In the genomic region with DNA sequence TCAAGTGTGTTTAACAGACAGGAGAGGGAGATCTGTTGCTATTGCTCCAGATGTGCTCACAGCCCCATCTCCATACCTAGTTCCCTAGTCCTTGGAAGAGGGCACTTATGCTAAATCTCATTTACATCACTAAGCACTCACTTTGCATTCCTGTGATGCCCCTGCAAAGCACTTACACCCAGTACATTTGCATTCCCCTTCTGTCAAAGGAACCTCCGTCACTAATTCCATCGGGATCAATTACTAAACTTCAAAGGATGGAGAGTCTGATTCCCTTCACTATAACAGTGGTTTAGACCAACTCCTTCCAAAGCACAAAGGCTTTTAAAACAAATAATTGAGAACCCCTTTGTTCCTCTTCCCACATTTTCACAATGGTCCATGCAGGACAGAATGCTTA, we compare ENCODE assay signal across 28 mouse cellular contexts. TPM values are rescaled to one million over a fixed set of nuclear protein-coding genes. Genes with fewer than 3 reads are reported as not detected.
A peak's percentile ranks its signal among the peaks of the same experiment; 100 is the strongest.
DNase-seq lines count a peak whose midpoint lies in the region; ATAC-seq and TF ChIP-seq lines count a peak whose summit lies in the region.
"Had no signal": no experiment of that assay in that cellular context is flagged by ENCODE, and none has a peak within 500 bp of the region (broad histone marks: within the 10 kb centered on the region; RNA-seq: fewer than 3 reads in every experiment).

No protein-coding gene starts in this region.

- H3K9me3 ChIP-seq in hindbrain, embryonic 14.5 days (ENCODE audit: control insufficient read depth, low read length), result no peaks in the 10 kb centered on the region
- H3K9me3 ChIP-seq in hindbrain, embryonic 11.5 days (ENCODE audit: control insufficient read depth, low read length), result no peaks in the 10 kb centered on the region
- H3K9me3 ChIP-seq in ES-E14 (ENCODE audit: control insufficient read depth, insufficient read depth, low read depth, low read length), result no peaks in the 10 kb centered on the region
- no peaks in the 10 kb centered on the region for H3K9me3 ChIP-seq in midbrain, embryonic 15.5 days
- H3K9me3 ChIP-seq: heart, embryonic 12.5 days; hindbrain, embryonic 15.5 days; limb, embryonic 12.5 days; lung, embryonic 15.5 days; stomach, embryonic 15.5 days had no signal

- WGBS in hindbrain, embryonic 14.5 days, result 10% methylated on average over 2 of the region's 2 CpGs
- WGBS in hindbrain, embryonic 11.5 days, result 12% methylated on average over 2 of the region's 2 CpGs
- 4% methylated on average over 2 of the region's 2 CpGs for WGBS in midbrain, embryonic 15.5 days

- in situ Hi-C loops in ES-E14 (cut with MboI; ENCODE audit: low sequenced_read_pairs in 2 of 2, unreplicated experiment in 2 of 2), result no loop called here

- H3K4me1 ChIP-seq in hindbrain, embryonic 14.5 days (replicated peaks; ENCODE audit: control insufficient read depth, insufficient read depth, low read length), result no peaks in the 10 kb centered on the region
- no peaks in the 10 kb centered on the region for H3K4me1 ChIP-seq in hindbrain, embryonic 11.5 days (replicated peaks; ENCODE audit: control insufficient read depth, insufficient read depth, low read length)
- H3K4me1 ChIP-seq in ES-E14 (ENCODE audit: control insufficient read depth in 2 of 2, insufficient read depth in 2 of 2, low read length in 2 of 2, poor library complexity in 1 of 2), result peaks cover 3 to 6% of the 10 kb centered on the region in 2 experiments; a peak in 2 of 4 replicates
- H3K4me1 ChIP-seq in midbrain, embryonic 15.5 days, result 0 out of 2 replicates have a peak, but pooled peaks cover 2% of the 10 kb centered on the region
- H3K4me1 ChIP-seq: hindbrain, embryonic 15.5 days; limb, embryonic 12.5 days; lung, embryonic 15.5 days; stomach, embryonic 15.5 days had no signal

- H3K9ac ChIP-seq in hindbrain, embryonic 14.5 days, result no peak overlapping the region
- no peak overlapping the region for H3K9ac ChIP-seq in hindbrain, embryonic 11.5 days (ENCODE audit: low read depth, low read length)
- no peak overlapping the region for H3K9ac ChIP-seq in ES-E14 (ENCODE audit: insufficient read depth, low read depth, low read length, poor library complexity, severe bottlenecking)
- no peak overlapping the region for H3K9ac ChIP-seq in midbrain, embryonic 15.5 days
- H3K9ac ChIP-seq: heart, embryonic 12.5 days; hindbrain, embryonic 15.5 days; limb, embryonic 12.5 days; lung, embryonic 15.5 days; stomach, embryonic 15.5 days had no signal

- DNase-seq in hindbrain, embryonic 14.5 days (ENCODE audit: low spot score), result no peak
- no peak for DNase-seq in hindbrain, embryonic 11.5 days (ENCODE audit: low spot score)
- DNase-seq in ES-E14 (ENCODE audit: low read depth, low spot score), result no peak
- peak; percentile 81 for DNase-seq in WW6 (ENCODE audit: low read depth, low spot score)
- DNase-seq in layer of hippocampus, postnatal 36 days, result no peak
- no peak for DNase-seq in gastrocnemius, postnatal 4 days (ENCODE audit: low spot score in 2 of 2)
- DNase-seq: adrenal gland, postnatal 25 days; B cell, adult 2 months; cerebellum, adult 18-20 months; cerebellum, postnatal 10 days; gastrocnemius, postnatal 25 days; heart, adult 2 months; heart, postnatal 4 days; kidney, adult 11 months; kidney, postnatal 14 days; layer of hippocampus, adult 9-11 months; right cerebral cortex, postnatal 25 days had no signal

- no peak overlapping the region for H3K4me3 ChIP-seq in hindbrain, embryonic 14.5 days (replicated peaks; ENCODE audit: low read length)
- no peak overlapping the region for H3K4me3 ChIP-seq in hindbrain, embryonic 11.5 days (ENCODE audit: low read depth, low read length)
- no peak overlapping the region for H3K4me3 ChIP-seq in ES-E14 (ENCODE audit: insufficient read depth in 1 of 2, low read depth in 1 of 2, low read length in 2 of 2, poor library complexity in 1 of 2, severe bottlenecking in 1 of 2)
- H3K4me3 ChIP-seq in midbrain, embryonic 15.5 days, result no peak overlapping the region
- H3K4me3 ChIP-seq: erythroblast, embryonic 14.5 days; heart, adult 2 months; heart, embryonic 12.5 days; hindbrain, embryonic 15.5 days; left cerebral cortex, adult 2 months; limb, embryonic 12.5 days; lung, embryonic 15.5 days; stomach, embryonic 15.5 days had no signal

- H3K27ac ChIP-seq in hindbrain, embryonic 14.5 days, result no peak overlapping the region
- no peak overlapping the region for H3K27ac ChIP-seq in hindbrain, embryonic 11.5 days (ENCODE audit: low read depth, low read length)
- H3K27ac ChIP-seq in ES-E14 (ENCODE audit: insufficient read depth, low read depth, low read length, poor library complexity, severe bottlenecking), result no peak overlapping the region
- H3K27ac ChIP-seq in midbrain, embryonic 15.5 days, result no peak overlapping the region
- H3K27ac ChIP-seq: heart, adult 2 months; hindbrain, embryonic 15.5 days; left cerebral cortex, adult 2 months; limb, embryonic 12.5 days; lung, embryonic 15.5 days; stomach, embryonic 15.5 days had no signal

- 0 out of 2 replicates have a peak, but pooled peaks have one; percentile 31 for ATAC-seq in hindbrain, embryonic 14.5 days (ENCODE audit: low FRiP score)
- no peak for ATAC-seq in hindbrain, embryonic 11.5 days (ENCODE audit: low FRiP score)
- ATAC-seq in midbrain, embryonic 15.5 days (replicated peaks), result peak; percentile 67
- ATAC-seq: inflammation-experienced regulatory T-cells, adult 6 months had no signal

- H3K4me2 ChIP-seq in hindbrain, embryonic 14.5 days (replicated peaks), result no peak overlapping the region
- H3K4me2 ChIP-seq in hindbrain, embryonic 11.5 days (replicated peaks; ENCODE audit: low read depth, low read length), result no peak overlapping the region
- H3K4me2 ChIP-seq in midbrain, embryonic 15.5 days, result no peak overlapping the region
- H3K4me2 ChIP-seq: heart, embryonic 12.5 days; hindbrain, embryonic 15.5 days; limb, embryonic 12.5 days; liver, embryonic 11.5 days; lung, embryonic 15.5 days; stomach, embryonic 15.5 days had no signal

- no peaks in the 10 kb centered on the region for H3K36me3 ChIP-seq in hindbrain, embryonic 14.5 days (replicated peaks; ENCODE audit: control insufficient read depth, insufficient read depth)
- no peaks in the 10 kb centered on the region for H3K36me3 ChIP-seq in hindbrain, embryonic 11.5 days (ENCODE audit: control insufficient read depth, insufficient read depth, low read length)
- H3K36me3 ChIP-seq in ES-E14 (ENCODE audit: control insufficient read depth, insufficient read depth, low read length, poor library complexity, severe bottlenecking), result no peaks in the 10 kb centered on the region
- no peaks in the 10 kb centered on the region for H3K36me3 ChIP-seq in midbrain, embryonic 15.5 days (replicated peaks)
- H3K36me3 ChIP-seq: G1E; heart, embryonic 12.5 days; hindbrain, embryonic 15.5 days; limb, embryonic 12.5 days; lung, embryonic 15.5 days; stomach, embryonic 15.5 days had no signal

- no peaks in the 10 kb centered on the region for H3K27me3 ChIP-seq in hindbrain, embryonic 14.5 days (ENCODE audit: control insufficient read depth, insufficient read depth, low read length)
- H3K27me3 ChIP-seq in hindbrain, embryonic 11.5 days (ENCODE audit: control insufficient read depth, insufficient read depth, low read length), result no peaks in the 10 kb centered on the region
- no peaks in the 10 kb centered on the region for H3K27me3 ChIP-seq in midbrain, embryonic 15.5 days (replicated peaks)
- H3K27me3 ChIP-seq: heart, embryonic 12.5 days; hindbrain, embryonic 15.5 days; limb, embryonic 12.5 days; lung, embryonic 15.5 days; stomach, embryonic 15.5 days had no signal

TF ChIP-seq in ES-E14, 5 proteins besides CTCF, POLR2A, EP300 and RAD21:
- no peak for TF ChIP-seq HCFC1 (IDR thresholded peaks at IDR 0.05; ENCODE audit: borderline replicate concordance, insufficient read depth, low read length)
- peak; percentile 50; the same call in 1 of the 2 replicates for TF ChIP-seq CHD2 (IDR thresholded peaks at IDR 0.05; ENCODE audit: low read depth, low read length)

RNA-seq across cellular contexts. Expression of a gene that starts 7.9 kb away (rescaled TPM):
- polyA plus RNA-seq in hindbrain, embryonic 14.5 days (2014; fragmentation: Nextera tagmentation; extraction: Ambion mirVana), result 6.3 and 6.4 TPM in 2 replicates
- 3.5 and 3.8 TPM in 2 replicates for polyA plus RNA-seq in hindbrain, embryonic 11.5 days (2014; fragmentation: Nextera tagmentation; extraction: Ambion mirVana)
- total RNA-seq in ES-E14 (2012; rRNA removed), result 0.13 and 0.16 TPM in 2 replicates
- 6.4 and 7.3 TPM in 2 replicates for polyA plus RNA-seq in midbrain, embryonic 15.5 days (2015; fragmentation: Nextera tagmentation; extraction: Ambion mirVana)
- total RNA-seq in layer of hippocampus, postnatal 36 days (2021), result 10 to 100 TPM; 15.1 to 16.4 TPM
- total RNA-seq in gastrocnemius, postnatal 4 days (2021), result 1 to 10 TPM; 8.4 to 8.5 TPM
- polyA plus RNA-seq: G1E had no signal
